8 mouse cellular contexts compared by ENCODE assay signal in the genomic region with DNA sequence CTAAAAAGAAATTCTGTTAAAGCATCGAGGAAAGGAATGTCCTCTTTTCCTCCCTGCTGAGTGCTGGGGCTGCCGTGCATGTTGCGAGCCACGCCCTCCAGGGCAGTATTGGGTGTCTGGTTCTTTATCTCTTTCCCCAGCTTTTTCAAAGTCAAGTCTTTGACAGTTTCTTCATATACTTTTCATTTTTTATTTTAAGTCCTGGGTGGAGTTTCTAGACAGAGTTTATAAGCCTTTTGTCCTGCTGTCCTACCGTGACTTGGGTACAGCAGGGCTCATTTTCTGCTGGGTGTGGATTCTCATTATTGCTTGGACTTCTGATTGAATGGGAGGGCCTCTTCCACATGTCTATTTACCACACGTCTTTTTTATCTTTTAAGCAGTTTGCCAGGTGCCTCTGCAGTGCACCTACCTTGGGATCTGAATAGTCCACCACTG. TPM values are rescaled to one million over a fixed set of nuclear protein-coding genes. Genes with fewer than 3 reads are reported as not detected.
DNase-seq lines count a peak whose midpoint lies in the region; ATAC-seq and TF ChIP-seq lines count a peak whose summit lies in the region.

No protein-coding gene starts in this region.

- no peaks in the 10 kb centered on the region for H3K9me3 ChIP-seq in E14TG2a.4 (ENCODE audit: low read length)
- H3K9me3 ChIP-seq in forebrain, embryonic 10.5 days: no peaks in the 10 kb centered on the region
- no peaks in the 10 kb centered on the region for H3K9me3 ChIP-seq in liver, embryonic 11.5 days (ENCODE audit: control insufficient read depth, low read length)
- no peaks in the 10 kb centered on the region for H3K9me3 ChIP-seq in stomach, embryonic 14.5 days (ENCODE audit: control insufficient read depth, low read depth, low read length)

- peaks cover 69% of the 10 kb centered on the region for H3K36me3 ChIP-seq in E14TG2a.4 (ENCODE audit: insufficient read depth, low read length)
- peaks cover 52% of the 10 kb centered on the region for H3K36me3 ChIP-seq in forebrain, embryonic 10.5 days (replicated peaks)
- peaks cover 11% of the 10 kb centered on the region for H3K36me3 ChIP-seq in liver, embryonic 11.5 days (ENCODE audit: control insufficient read depth, insufficient read depth, low read length)
- peaks cover 21% of the 10 kb centered on the region for H3K36me3 ChIP-seq in stomach, embryonic 14.5 days (ENCODE audit: control insufficient read depth, insufficient read depth, low read length)

- peak overlapping the region; percentile 99 for H3K4me3 ChIP-seq in E14TG2a.4 (replicated peaks; ENCODE audit: low read length)
- H3K4me3 ChIP-seq in forebrain, embryonic 10.5 days: peak overlapping the region; percentile 83
- H3K4me3 ChIP-seq in liver, embryonic 11.5 days (ENCODE audit: low read depth, low read length): peak overlapping the region; percentile 78
- H3K4me3 ChIP-seq in stomach, embryonic 14.5 days (ENCODE audit: low read depth, low read length): no peak overlapping the region

- peak overlapping the region; percentile 99 for H3K4me2 ChIP-seq in liver, embryonic 11.5 days
- H3K4me2 ChIP-seq in stomach, embryonic 14.5 days (replicated peaks; ENCODE audit: low read depth, low read length): peak overlapping the region; percentile 94

- no peak for TF ChIP-seq CTCF in E14TG2a.4 (conservative IDR thresholded peaks at IDR 0.05; ENCODE audit: low read length)

- H3K27ac ChIP-seq in forebrain, embryonic 10.5 days: peak overlapping the region; percentile 97
- peak overlapping the region; percentile 99 for H3K27ac ChIP-seq in liver, embryonic 11.5 days (ENCODE audit: low read depth, low read length)
- H3K27ac ChIP-seq in stomach, embryonic 14.5 days (ENCODE audit: low read length): peak overlapping the region; percentile 97; the same call in 1 of the 2 replicates

- ATAC-seq in liver, embryonic 11.5 days (replicated peaks; ENCODE audit: low FRiP score): peak; percentile 39
- no peak for ATAC-seq in stomach, embryonic 14.5 days (ENCODE audit: insufficient number of reproducible peaks, insufficient read depth, low FRiP score, low read depth)

- DNase-seq in embryo, embryonic 11 days: peak; percentile 25
- no peak for DNase-seq in embryo, embryonic 10 days (ENCODE audit: low spot score)
- no peak for DNase-seq in forebrain, embryonic 10.5 days (ENCODE audit: extremely low spot score, low spot score)
- no peak for DNase-seq in liver, embryonic 11.5 days (ENCODE audit: low spot score)
- DNase-seq in left cerebral cortex, adult 11 months (ENCODE audit: low spot score): no peak
- DNase-seq in left cerebral cortex, postnatal 25 days (ENCODE audit: low spot score in 2 of 2): no peak

- H3K4me1 ChIP-seq in E14TG2a.4 (replicated peaks; ENCODE audit: low read depth, low read length): peaks cover 44% of the 10 kb centered on the region
- peaks cover 36% of the 10 kb centered on the region for H3K4me1 ChIP-seq in forebrain, embryonic 10.5 days
- peaks cover 25% of the 10 kb centered on the region for H3K4me1 ChIP-seq in liver, embryonic 11.5 days (replicated peaks; ENCODE audit: control insufficient read depth, insufficient read depth, low read length)
- peaks cover 16% of the 10 kb centered on the region; the same call in 1 of the 2 replicates for H3K4me1 ChIP-seq in stomach, embryonic 14.5 days (ENCODE audit: control insufficient read depth, insufficient read depth, low read length)

- H3K9ac ChIP-seq in liver, embryonic 11.5 days (ENCODE audit: low read depth, low read length): peak overlapping the region; percentile 100
- H3K9ac ChIP-seq in stomach, embryonic 14.5 days (replicated peaks; ENCODE audit: low read depth, low read length): peak overlapping the region; percentile 45

- 65% methylated on average over 6 of the region's 6 CpGs for WGBS in forebrain, embryonic 10.5 days
- 38% methylated on average over 6 of the region's 6 CpGs for WGBS in liver, embryonic 11.5 days
- WGBS in stomach, embryonic 14.5 days: 42% methylated on average over 6 of the region's 6 CpGs

- intact Hi-C loops in left cerebral cortex, postnatal 25 days (cut with DNase I): loop anchor here (5.0 kb wide), 1 partner anchor 83 kb away; the partner anchor contains the start of gene Tubb5

- no peaks in the 10 kb centered on the region for H3K27me3 ChIP-seq in E14TG2a.4 (ENCODE audit: insufficient read depth, low read length)
- no peaks in the 10 kb centered on the region for H3K27me3 ChIP-seq in forebrain, embryonic 10.5 days (ENCODE audit: poor library complexity, severe bottlenecking)
- no peaks in the 10 kb centered on the region for H3K27me3 ChIP-seq in liver, embryonic 11.5 days (replicated peaks; ENCODE audit: control insufficient read depth, insufficient read depth, low read length)
- H3K27me3 ChIP-seq in stomach, embryonic 14.5 days (ENCODE audit: control insufficient read depth, insufficient read depth, low read length): no peaks in the 10 kb centered on the region

RNA-seq across cellular contexts. Expression of gene Ppp1r10, which starts 3.6 kb away (rescaled TPM):
- polyA plus RNA-seq in forebrain, embryonic 10.5 days (2016; fragmentation: Nextera tagmentation; extraction: Ambion mirVana): 60.5 and 61.5 TPM in 2 replicates
- polyA plus RNA-seq in liver, embryonic 11.5 days (2014; fragmentation: Nextera tagmentation; extraction: Ambion mirVana): 35.4 and 39.7 TPM in 2 replicates
- polyA plus RNA-seq in stomach, embryonic 14.5 days (2014; fragmentation: Nextera tagmentation; extraction: Ambion mirVana): 32.6 and 35.4 TPM in 2 replicates
- 10 to 100 TPM; 70.2 to 76.0 TPM for total RNA-seq in left cerebral cortex, postnatal 25 days (2021)

RNA-seq across cellular contexts. Expression of gene Mrps18b, which starts 3.7 kb away (rescaled TPM):
- 98.2 and 107 TPM in 2 replicates for polyA plus RNA-seq in forebrain, embryonic 10.5 days (2016; fragmentation: Nextera tagmentation; extraction: Ambion mirVana)
- 167 and 172 TPM in 2 replicates for polyA plus RNA-seq in liver, embryonic 11.5 days (2014; fragmentation: Nextera tagmentation; extraction: Ambion mirVana)
- 72.2 and 83.6 TPM in 2 replicates for polyA plus RNA-seq in stomach, embryonic 14.5 days (2014; fragmentation: Nextera tagmentation; extraction: Ambion mirVana)
- 10 to 100 TPM; 35.3 to 40.1 TPM for total RNA-seq in left cerebral cortex, postnatal 25 days (2021)

RNA-seq across cellular contexts. Expression of gene Atat1, which starts 10.0 kb away (rescaled TPM):
- polyA plus RNA-seq in forebrain, embryonic 10.5 days (2016; fragmentation: Nextera tagmentation; extraction: Ambion mirVana): 102 and 105 TPM in 2 replicates
- polyA plus RNA-seq in liver, embryonic 11.5 days (2014; fragmentation: Nextera tagmentation; extraction: Ambion mirVana): 39.5 and 40.0 TPM in 2 replicates
- 84.1 and 98.6 TPM in 2 replicates for polyA plus RNA-seq in stomach, embryonic 14.5 days (2014; fragmentation: Nextera tagmentation; extraction: Ambion mirVana)
- total RNA-seq in left cerebral cortex, postnatal 25 days (2021): 10 to 100 TPM; 53.0 to 56.1 TPM

RNA-seq across cellular contexts. Expression of gene 2310061I04Rik, which starts 22.7 kb away (rescaled TPM):
- 29.8 and 32.4 TPM in 2 replicates for polyA plus RNA-seq in forebrain, embryonic 10.5 days (2016; fragmentation: Nextera tagmentation; extraction: Ambion mirVana)
- 33.7 and 34.0 TPM in 2 replicates for polyA plus RNA-seq in liver, embryonic 11.5 days (2014; fragmentation: Nextera tagmentation; extraction: Ambion mirVana)
- polyA plus RNA-seq in stomach, embryonic 14.5 days (2014; fragmentation: Nextera tagmentation; extraction: Ambion mirVana): 26.7 and 29.8 TPM in 2 replicates
- total RNA-seq in left cerebral cortex, postnatal 25 days (2021): 10 to 100 TPM; 55.4 to 59.6 TPM

RNA-seq across cellular contexts. Expression of gene Dhx16, which starts 40.3 kb away (rescaled TPM):
- 59.6 and 60.3 TPM in 2 replicates for polyA plus RNA-seq in forebrain, embryonic 10.5 days (2016; fragmentation: Nextera tagmentation; extraction: Ambion mirVana)
- 69.1 and 70.4 TPM in 2 replicates for polyA plus RNA-seq in liver, embryonic 11.5 days (2014; fragmentation: Nextera tagmentation; extraction: Ambion mirVana)
- 34.0 and 38.0 TPM in 2 replicates for polyA plus RNA-seq in stomach, embryonic 14.5 days (2014; fragmentation: Nextera tagmentation; extraction: Ambion mirVana)
- 10 to 100 TPM; 29.5 to 32.4 TPM for total RNA-seq in left cerebral cortex, postnatal 25 days (2021)
